Mouse (Mus musculus) kidney, adult 10 weeks (tissue): ENCODE measurements around the gene Map3k6. TPM values are rescaled to one million over a fixed set of nuclear protein-coding genes. Genes with fewer than 3 reads are reported as not detected.

Experiments
- polyA plus RNA-seq: library from polyadenylated mRNA; stranded (reverse); fragments of 350-450 nt; fragmentation: Illumina TruSeq; extraction: RNeasy Lipid Tissue Mini Kit (QIAGEN cat#74804); gene quantifications from one replicate; pipeline ENCODE4 v1.2.3, GENCODE M21; 2014; ENCODE audit warnings: low read depth, low replicate concordance

Map3k6 gene
- polyA plus RNA-seq: not detected

DNA sequence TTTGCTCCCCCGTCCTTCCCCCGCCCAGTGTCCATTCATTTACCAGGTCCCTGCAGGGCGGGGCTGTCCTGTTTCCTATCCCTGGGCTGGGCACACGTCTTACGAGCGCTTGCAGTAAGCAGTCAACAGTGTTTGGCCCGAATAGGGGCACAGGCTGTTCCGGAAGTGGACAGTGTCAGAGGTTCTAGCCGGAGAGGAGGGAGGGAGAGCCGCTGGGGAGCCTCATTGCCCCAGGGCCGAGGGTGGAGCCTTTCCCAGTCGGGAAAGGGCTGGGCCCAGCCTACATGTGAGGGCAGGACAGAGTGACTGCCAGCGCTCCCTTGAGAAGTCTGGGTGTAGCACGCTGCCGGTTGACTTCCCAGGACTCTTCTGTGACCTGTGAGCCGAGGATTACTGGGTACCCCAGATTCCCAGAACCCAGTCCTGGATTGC lies at the start of gene Map3k6:
TSS of gene Map3k6 (plus strand) at position 329 of the 432 bp plus-strand sequence.

DNA sequence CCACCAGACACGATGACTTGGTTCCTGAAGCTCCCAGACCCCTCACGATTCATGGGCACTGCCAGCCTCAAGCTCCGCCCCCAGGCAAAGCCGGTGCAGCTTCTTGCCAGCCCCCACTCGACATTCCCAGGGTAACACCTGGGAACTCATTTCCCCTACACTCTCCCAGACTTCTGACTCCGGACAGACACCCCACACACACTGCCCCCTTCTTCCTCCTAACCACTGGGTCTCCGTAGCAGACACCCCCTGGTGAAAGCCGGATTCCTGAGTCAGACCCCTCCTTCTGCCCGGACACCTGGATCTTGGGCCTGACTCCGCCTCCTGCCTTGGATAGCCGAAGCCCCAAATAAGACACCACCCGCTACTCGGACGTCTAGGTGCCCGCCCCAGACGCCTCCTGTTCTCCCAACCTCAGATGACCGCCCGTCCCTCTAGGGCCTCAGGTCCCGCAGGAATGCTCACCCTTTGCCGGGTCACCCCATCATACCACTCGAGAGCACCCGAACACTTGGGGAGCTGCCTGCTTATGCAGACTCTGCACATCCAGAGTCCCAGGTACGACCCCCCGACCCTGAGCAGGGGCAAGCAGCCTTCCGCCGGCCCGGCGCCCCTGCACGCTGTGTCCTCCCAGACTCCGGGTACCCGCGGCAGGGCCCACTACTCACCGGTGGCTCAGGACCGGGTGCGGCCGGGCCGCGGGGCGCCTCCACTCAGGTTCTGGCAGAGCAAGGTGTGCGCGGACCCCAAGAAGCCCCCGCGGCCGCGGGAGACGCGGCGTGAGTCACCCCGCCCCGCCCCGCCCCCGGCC lies 28.7 kb upstream of the Map3k6 start, which contains the start of the genes Cd164l2 and Gpr3:
TSS of gene Cd164l2 (plus strand) at position 381 of the 811 bp plus-strand sequence.
TSS of gene Gpr3 (minus strand) at position 786 of the 811 bp plus-strand sequence.

DNA sequence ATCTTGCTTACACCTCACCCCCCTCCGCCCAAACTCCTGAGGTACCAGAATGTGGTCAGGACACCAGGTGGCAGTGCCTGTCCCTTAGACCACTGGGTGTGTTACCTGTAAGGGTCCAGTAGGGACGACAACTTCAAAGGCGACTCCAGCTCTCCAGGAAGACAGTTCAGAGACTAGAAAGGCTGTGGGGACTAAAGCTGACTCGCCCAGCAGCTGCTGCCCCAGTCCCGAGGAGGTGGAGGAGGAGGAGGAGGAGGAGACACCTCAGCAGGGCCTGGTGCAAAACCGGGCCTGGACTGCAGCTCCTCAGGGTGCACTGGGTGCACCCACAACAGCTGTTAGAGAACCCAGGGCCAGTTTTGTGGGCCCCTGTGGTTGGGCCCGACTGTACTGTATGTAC lies 22.3 kb downstream of the Map3k6 start, which contains the start of gene Sytl1:
TSS of gene Sytl1 (minus strand) at position 232 of the 400 bp plus-strand sequence.

DNA sequence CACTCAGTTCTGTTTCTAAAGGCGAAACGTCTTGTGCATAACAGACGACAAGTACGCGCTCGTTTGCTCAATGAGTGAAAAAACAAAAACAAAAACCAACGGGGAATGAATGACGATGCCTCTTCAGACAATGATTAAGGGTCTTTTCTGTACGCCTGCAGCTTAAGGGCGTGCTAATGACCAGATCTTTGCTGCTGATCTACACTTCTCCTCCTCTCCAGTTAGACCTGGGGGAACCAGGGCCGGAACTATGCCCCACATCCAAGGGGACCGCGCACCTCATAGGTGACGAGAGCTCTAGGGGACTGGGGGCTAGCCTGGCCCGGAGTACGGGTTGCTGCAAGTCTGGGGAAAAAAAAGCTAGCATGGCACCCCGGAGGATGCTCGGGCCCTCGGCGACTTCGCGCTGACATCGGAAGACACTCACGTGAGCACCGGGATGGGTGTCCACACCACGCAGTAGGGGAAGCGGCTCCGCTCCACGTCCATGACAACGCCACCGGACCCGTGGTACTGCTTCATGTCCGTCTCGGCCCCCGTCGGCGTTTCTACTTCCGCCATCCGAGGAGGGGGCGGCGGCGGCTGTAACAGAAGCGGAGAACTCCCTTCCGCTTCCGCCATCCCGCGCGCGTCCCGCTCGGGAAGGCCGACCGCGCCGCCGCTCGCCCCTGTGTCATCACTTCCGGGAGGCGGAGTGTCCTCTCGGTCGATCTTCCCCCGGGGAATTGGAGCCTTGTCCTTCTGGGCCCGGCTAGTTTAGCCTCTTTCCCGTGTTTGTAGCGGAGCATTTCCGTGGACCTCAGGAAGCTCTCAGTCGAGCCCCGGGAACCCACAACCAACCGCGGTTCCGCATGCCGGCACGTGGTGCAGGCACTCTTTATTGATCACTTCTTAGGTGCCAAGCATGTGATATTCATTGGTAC lies 36.7 kb downstream of the Map3k6 start, which contains the start of gene Tmem222:
TSS of gene Tmem222 (minus strand) at position 689 of the 923 bp plus-strand sequence.

Other genes starting within 250 kb of the Map3k6 start
- gene Ahdc1, start 229.6 kb upstream of the Map3k6 start, polyA plus RNA-seq: 1.5 TPM
- gene Wasf2, start 110.3 kb upstream of the Map3k6 start, polyA plus RNA-seq: 43.9 TPM
- not detected for gene Cd164l2, start 28.7 kb upstream of the Map3k6 start, polyA plus RNA-seq
- gene Gpr3, start 28.3 kb upstream of the Map3k6 start, polyA plus RNA-seq: not detected
- gene Sytl1, start 22.3 kb downstream of the Map3k6 start, polyA plus RNA-seq: not detected
- gene Tmem222, start 37.0 kb downstream of the Map3k6 start, polyA plus RNA-seq: 1.4 TPM
- gene Wdtc1, start 112.7 kb downstream of the Map3k6 start, polyA plus RNA-seq: 5.0 TPM
- 1.2 TPM for gene Slc9a1, start 128.9 kb downstream of the Map3k6 start, polyA plus RNA-seq
- gene Tent5b, start 239.3 kb downstream of the Map3k6 start, polyA plus RNA-seq: not detected